Mouse (Mus musculus) midbrain, postnatal 0 days (tissue): ENCODE data around the gene Prkci. TPM values are rescaled to one million over a fixed set of nuclear protein-coding genes. Genes with fewer than 3 reads are reported as not detected.

Experiments
- ATAC-seq: fragments of 200-750 bp; cut with Nextera tagmentation; 2 replicates; pipeline ENCODE4 v1.8.0; 2017; ENCODE audit warnings: moderate number of reproducible peaks, mild to moderate bottlenecking, moderate TSS enrichment, moderate library complexity; ENCODE audit not compliant: low FRiP score
- DNase-seq: peaks from one replicate; pipeline ENCODE4 v3.0.0-alpha.2; 2015; ENCODE audit warnings: low spot score
- H3K27ac ChIP-seq: fragments of 300-500 bp; sonication (generic); 2 replicates; pipeline ENCODE4 v1.5.1; 2014; ENCODE audit warnings: low read depth, mild to moderate bottlenecking, low read length, mixed read lengths
- H3K27me3 ChIP-seq: fragments of 300-500 bp; sonication (generic); 2 replicates; pipeline ENCODE4 v1.6.1; 2014; ENCODE audit warnings: low read length, control low read depth, mixed read lengths; ENCODE audit not compliant: insufficient read depth
- H3K36me3 ChIP-seq: fragments of 300-500 bp; sonication (generic); 2 replicates; pipeline ENCODE4 v1.6.1; 2014; ENCODE audit warnings: low read length, control low read depth, mixed read lengths; ENCODE audit not compliant: insufficient read depth
- H3K4me1 ChIP-seq: fragments of 300-500 bp; sonication (generic); 2 replicates; pipeline ENCODE4 v1.6.1; 2014; ENCODE audit warnings: mild to moderate bottlenecking, control low read depth, antibody characterized with exemption, low read length, mixed read lengths; ENCODE audit not compliant: insufficient read depth
- H3K4me2 ChIP-seq: fragments of 300-500 bp; sonication (generic); 2 replicates; pipeline ENCODE4 v1.6.1; 2014; ENCODE audit warnings: low read depth, mild to moderate bottlenecking, low read length, mixed read lengths; ENCODE audit not compliant: poor library complexity, severe bottlenecking
- H3K4me3 ChIP-seq: fragments of 300-500 bp; sonication (generic); 2 replicates; pipeline ENCODE4 v1.5.1; 2014; ENCODE audit warnings: low read depth, mild to moderate bottlenecking, low read length, moderate library complexity
- H3K9ac ChIP-seq: fragments of 300-500 bp; sonication (generic); replicated peaks from 2 replicates; pipeline ENCODE4 v1.6.1; 2014; ENCODE audit warnings: mild to moderate bottlenecking, low read length, moderate library complexity, mixed read lengths; ENCODE audit not compliant: poor library complexity, severe bottlenecking
- H3K9me3 ChIP-seq: fragments of 300-500 bp; sonication (generic); 2 replicates; pipeline ENCODE4 v1.6.1; 2016; ENCODE audit warnings: low read length, control low read depth
- CTCF ChIP-seq: IDR thresholded peaks from 2 replicates; pipeline ENCODE4 v1.5.1; 2016; ENCODE audit warnings: antibody characterized with exemption, mild to moderate bottlenecking
- WGBS: fragments of 180-500 bp; shearing (Covaris S2); extraction: QIAGEN DNeasy Blood & Tissue Kit; methylation state at CpG from one replicate; pipeline ENCODE4 v1.1.7; 2014; 5-methylcytosine and 5-hydroxymethylcytosine counted together
- microRNA-seq: library from miRNA; unstranded; fragments of <30 nt; microRNA quantifications from one replicate; pipeline ENCODE4, GENCODE M21; 2016; ENCODE audit warnings: borderline number of aligned reads
- polyA plus RNA-seq: library from polyadenylated mRNA; unstranded; fragments of >200 nt; fragmentation: Nextera tagmentation; extraction: Ambion mirVana; gene quantifications from 2 replicates; pipeline ENCODE4 v1.2.1, GENCODE M21; 2015
- total RNA-seq: library from RNA; depleted of rRNA; stranded (reverse); fragments of >200 nt; gene quantifications from 2 replicates; pipeline ENCODE4 v1.2.3, GENCODE M21; 2014; rRNA removed

Prkci gene
- total and polyA plus RNA-seq, 2 experiments from 2014 or later = 19.6 to 56.7 TPM

DNA sequence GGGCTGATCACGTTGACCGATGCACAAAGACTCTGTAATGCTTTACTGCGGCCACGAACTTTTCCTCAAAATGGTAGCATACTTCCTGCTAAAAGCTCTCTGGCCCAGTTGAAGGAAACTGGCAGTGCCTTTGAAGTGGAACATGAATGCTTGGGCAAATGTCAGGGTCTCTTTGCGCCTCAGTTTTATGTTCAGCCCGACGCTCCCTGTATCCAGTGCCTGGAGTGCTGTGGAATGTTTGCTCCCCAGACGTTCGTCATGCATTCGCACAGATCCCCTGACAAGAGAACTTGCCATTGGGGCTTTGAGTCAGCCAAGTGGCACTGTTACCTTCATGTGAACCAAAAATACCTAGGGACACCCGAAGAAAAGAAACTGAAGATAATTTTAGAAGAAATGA lies 102.4 kb downstream of the Prkci start:
- WGBS = 60% methylated on average over 11 of the region's 11 CpGs
- Histone ChIP-seq H3K9ac (no peak overlapping the region), H3K4me1 (peaks cover 17% of the 10 kb centered on the region), H3K4me3 (no peak overlapping the region), H3K27me3 (no peaks in the 10 kb centered on the region), H3K9me3 (no peaks in the 10 kb centered on the region), H3K4me2 (peak overlapping the region; percentile 16; the same call in 1 of the 2 replicates), H3K27ac (no peak overlapping the region), H3K36me3 (peaks cover 2% of the 10 kb centered on the region; the same call in 1 of the 2 replicates)
- TF ChIP-seq CTCF = no peak
- ATAC-seq (no peak), DNase-seq (no peak)

DNA sequence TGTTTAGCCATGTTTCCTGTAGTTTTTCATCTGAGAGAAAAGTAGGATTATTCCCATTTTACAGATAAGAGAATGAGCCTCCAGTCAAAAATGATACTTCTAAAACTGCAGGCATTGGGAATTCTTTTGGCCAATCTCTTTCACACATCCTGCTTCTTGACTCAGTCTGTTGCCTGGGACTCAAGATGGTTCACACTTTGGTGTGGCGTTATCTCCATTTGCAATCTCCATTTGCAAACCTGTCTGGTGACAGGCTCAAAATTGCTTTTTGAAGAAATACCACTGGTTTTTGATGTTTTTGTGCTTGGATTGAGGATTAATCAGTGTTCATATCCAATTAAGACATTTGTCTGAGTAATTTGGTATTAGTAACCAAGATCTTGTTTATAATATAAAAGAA lies 103.0 kb downstream of the Prkci start:
- H3K4me3 ChIP-seq = no peak overlapping the region
- WGBS = 78% methylated on average over 1 of the region's 1 CpGs

DNA sequence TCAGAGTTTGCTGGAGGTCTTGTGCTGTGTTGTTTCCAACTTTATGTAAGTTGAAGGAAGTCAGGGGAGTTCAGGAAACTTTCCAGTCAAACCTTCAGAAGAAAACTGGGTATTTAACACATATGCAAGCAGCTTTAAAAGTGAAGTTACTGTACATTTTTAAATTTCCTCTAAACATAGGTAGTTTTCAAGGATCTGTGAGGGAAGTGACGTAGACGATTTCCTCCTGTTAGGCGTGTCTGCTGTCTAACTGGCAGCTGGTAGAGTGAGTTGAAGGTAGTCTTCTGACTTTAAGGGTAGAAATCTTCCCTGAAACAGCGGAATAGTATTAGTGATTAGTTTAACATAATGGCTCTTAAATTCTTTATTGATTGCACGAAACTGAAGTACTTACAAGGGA lies 104.5 kb downstream of the Prkci start:
- Histone ChIP-seq H3K9me3 (no peaks in the 10 kb centered on the region), H3K4me2 (peak overlapping the region; percentile 34; the same call in 1 of the 2 replicates), H3K36me3 (peaks cover 2% of the 10 kb centered on the region; the same call in 1 of the 2 replicates), H3K27ac (no peak overlapping the region), H3K9ac (no peak overlapping the region), H3K4me1 (peaks cover 17% of the 10 kb centered on the region), H3K4me3 (no peak overlapping the region), H3K27me3 (no peaks in the 10 kb centered on the region)
- ATAC-seq (no peak), DNase-seq (no peak)
- TF ChIP-seq CTCF = no peak
- 82% methylated on average over 5 of the region's 5 CpGs for WGBS

More for the DNA sequence above, 103.0 kb downstream of the Prkci start:
- Histone ChIP-seq H3K9ac (no peak overlapping the region), H3K9me3 (no peaks in the 10 kb centered on the region), H3K27ac (no peak overlapping the region), H3K4me2 (peak overlapping the region; percentile 16), H3K4me1 (peaks cover 17% of the 10 kb centered on the region), H3K36me3 (peaks cover 2% of the 10 kb centered on the region; the same call in 1 of the 2 replicates), H3K27me3 (no peaks in the 10 kb centered on the region)
- DNase-seq (no peak), ATAC-seq (no peak)
- TF ChIP-seq CTCF = no peak

DNA sequence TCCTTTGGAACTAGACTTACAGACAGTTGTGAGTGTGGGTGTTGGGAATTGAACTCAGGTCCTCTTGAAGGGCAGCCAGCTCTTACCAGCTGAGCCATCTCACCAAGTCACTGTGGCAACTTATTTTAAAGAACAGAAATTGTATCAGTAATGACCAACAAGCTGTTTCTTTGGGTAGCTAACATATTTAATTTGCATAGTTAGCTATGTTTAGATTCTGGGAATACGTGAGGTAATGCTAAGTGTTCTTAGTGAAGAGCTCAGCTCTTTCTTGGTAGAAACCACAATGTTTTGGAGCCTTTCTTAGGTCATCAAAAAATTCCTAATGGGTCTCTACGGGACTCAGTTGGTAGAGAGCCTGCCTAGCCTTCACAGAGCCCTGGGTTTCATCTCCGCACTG lies 105.3 kb downstream of the Prkci start:
- H3K36me3 ChIP-seq = peaks cover 2% of the 10 kb centered on the region; the same call in 1 of the 2 replicates
- no peak overlapping the region for H3K4me3 ChIP-seq
- no peaks in the 10 kb centered on the region for H3K9me3 ChIP-seq
- DNase-seq (no peak), ATAC-seq (no peak)
- TF ChIP-seq CTCF = no peak
- no peak overlapping the region for H3K4me2 ChIP-seq
- H3K9ac ChIP-seq = no peak overlapping the region
- 95% methylated on average over 3 of the region's 3 CpGs for WGBS
- H3K27ac ChIP-seq = no peak overlapping the region
- H3K27me3 ChIP-seq = no peaks in the 10 kb centered on the region
- H3K4me1 ChIP-seq = peaks cover 17% of the 10 kb centered on the region

Small RNA genes lying within 50 kb of the gene (microRNA-seq; reads per million reads assigned to microRNA genes)
- gene Mir7008 = not detected

Other genes with a start within 250 kb of the Prkci start
- 0.05 and 0.33 TPM in 2 replicates for gene Samd7, start 249.5 kb upstream of the Prkci start, total RNA-seq
- gene Samd7, start 249.5 kb upstream of the Prkci start, polyA plus RNA-seq = 0.17 and 0.26 TPM in 2 replicates
- gene Sec62, start 202.9 kb upstream of the Prkci start, total RNA-seq = 58.6 and 65.1 TPM in 2 replicates
- gene Sec62, start 202.9 kb upstream of the Prkci start, polyA plus RNA-seq = 102 and 129 TPM in 2 replicates
- gene Gpr160, start 139.8 kb upstream of the Prkci start, total RNA-seq = 1.4 and 2.8 TPM in 2 replicates
- 1.9 and 2.2 TPM in 2 replicates for gene Gpr160, start 139.8 kb upstream of the Prkci start, polyA plus RNA-seq
- 27.0 and 31.5 TPM in 2 replicates for gene Phc3, start 26.3 kb upstream of the Prkci start, total RNA-seq
- gene Phc3, start 26.3 kb upstream of the Prkci start, polyA plus RNA-seq = 5.5 and 6.6 TPM in 2 replicates
- gene Skil, start 99.3 kb downstream of the Prkci start, total RNA-seq = 39.4 and 46.8 TPM in 2 replicates
- gene Skil, start 99.3 kb downstream of the Prkci start, polyA plus RNA-seq = 24.7 and 28.5 TPM in 2 replicates
- gene Cldn11, start 154.2 kb downstream of the Prkci start, total RNA-seq = 45.6 and 60.4 TPM in 2 replicates
- 45.5 and 47.2 TPM in 2 replicates for gene Cldn11, start 154.2 kb downstream of the Prkci start, polyA plus RNA-seq